Mouse (Mus musculus) retina, postnatal 7 days (tissue): ENCODE measurements around the gene Tmem54.

ENCODE experiments used
- DNase-seq: peaks from one replicate; pipeline ENCODE4 v3.0.0-alpha.2; 2012; ENCODE audit warnings: low read depth, low spot score

Gene Tmem54

DNA sequence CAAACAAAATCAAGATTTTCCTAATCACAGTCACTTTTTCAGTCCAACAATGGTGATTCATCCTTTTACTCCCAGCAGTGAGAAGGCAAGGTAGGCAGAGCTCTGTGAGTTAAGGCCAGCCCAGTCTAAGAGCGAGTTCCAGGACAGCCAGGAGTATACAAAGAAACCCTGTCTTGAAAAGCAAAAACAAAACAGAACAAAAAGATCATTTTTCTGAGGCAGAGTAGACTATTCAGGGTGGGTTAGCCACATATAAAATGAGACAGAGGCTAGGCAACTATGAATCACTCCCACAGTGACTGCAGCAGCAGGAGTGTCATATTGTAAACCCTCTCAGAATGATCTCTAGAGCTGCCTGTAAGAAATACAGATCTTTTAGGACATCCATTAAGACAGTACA, 44.0 kb downstream of the Tmem54 start:
- no peak for DNase-seq

DNA sequence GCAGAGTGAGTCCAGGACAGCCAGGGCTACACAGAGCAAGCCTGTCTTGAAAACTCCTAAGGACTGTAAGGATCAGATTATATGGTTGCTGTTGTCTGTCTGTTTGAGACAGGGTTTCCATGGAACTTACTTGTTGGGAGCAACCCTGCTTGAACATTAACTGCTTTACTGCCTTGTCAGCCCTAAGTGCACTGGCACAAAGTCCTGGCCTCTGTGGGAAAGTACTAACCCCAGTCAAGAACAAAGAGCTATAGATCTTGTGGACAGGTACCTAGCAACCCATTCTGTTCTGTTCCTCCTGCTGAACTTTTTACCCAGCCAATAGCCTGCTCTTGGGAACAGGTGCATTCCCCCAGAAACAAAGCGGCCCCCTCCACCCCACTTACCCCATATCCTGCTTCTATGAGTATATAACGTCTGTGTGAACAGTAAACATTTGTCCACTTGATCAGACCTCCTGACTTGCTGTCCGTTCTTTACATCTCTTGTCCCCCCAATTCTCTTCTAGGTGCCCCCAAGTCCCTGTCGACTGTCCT, 46.0 kb downstream of the Tmem54 start:
- DNase-seq, result no peak

DNA sequence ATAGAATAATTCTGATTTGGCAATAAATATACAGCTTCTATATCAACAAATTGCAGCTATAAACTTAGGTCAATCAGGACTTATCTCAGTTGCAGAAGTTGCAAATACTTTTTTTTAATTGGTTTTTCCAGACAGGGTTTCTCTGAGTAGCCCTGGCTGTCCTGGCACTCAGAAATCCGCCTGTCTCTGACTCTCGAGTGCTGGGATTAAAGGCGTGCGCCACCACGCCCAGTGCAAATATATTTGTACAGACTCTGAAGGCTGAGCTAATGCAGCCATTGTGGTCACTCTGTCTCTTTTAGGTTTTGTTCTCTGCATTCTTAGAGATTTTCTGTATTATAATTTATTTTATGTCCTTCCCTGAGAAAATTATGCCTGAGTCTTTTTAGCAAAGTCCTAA, 52.2 kb downstream of the Tmem54 start:
- no peak for DNase-seq

DNA sequence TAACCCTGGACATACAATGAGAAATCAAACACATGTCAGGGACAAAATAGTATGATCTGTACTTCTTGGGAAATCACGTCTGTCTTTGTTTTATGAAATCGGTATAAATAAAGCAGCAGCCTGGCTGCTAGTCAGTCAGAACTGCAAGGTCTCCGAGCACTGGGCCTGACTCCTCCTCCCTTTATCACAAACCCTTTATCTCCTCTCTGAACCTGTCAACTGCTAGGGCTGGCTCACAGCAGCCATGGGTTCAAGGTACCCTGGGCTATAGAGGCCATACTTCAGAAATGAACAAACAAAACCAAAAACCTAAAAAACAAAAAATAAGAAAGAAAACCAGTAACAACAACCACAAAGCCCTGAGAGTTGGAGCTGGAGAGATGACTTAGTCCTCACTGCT, 53.2 kb downstream of the Tmem54 start:
- no peak for DNase-seq

DNA sequence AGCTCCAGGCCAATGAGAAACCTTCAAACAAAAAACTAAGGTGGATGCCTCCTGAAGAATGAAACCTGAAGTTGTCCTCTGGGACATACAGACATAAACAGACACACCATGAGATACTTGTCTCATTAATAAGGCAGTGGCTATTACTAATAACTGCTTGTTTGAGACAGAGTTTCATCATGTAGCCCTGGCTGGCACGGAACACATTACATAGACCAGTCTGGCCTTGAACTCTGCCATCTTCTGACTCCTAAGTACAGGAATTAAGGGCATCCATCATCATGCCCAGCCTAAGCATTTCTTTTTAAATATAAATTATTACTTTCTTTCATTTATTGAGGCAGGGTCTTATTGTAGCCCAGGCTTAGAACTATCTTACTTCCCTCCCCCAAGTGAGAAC, 55.7 kb downstream of the Tmem54 start:
- no peak for DNase-seq
